Mouse (Mus musculus): Measurements from ENCODE around the gene Fam3a.
A peak's percentile ranks its signal among the peaks of the same experiment; 100 is the strongest.
"Not testable (repeated sequence)": the region's sequence is repeated elsewhere in the genome, so short reads cannot be mapped to it uniquely, and the experiment has no call there.

Fam3a gene

DNA sequence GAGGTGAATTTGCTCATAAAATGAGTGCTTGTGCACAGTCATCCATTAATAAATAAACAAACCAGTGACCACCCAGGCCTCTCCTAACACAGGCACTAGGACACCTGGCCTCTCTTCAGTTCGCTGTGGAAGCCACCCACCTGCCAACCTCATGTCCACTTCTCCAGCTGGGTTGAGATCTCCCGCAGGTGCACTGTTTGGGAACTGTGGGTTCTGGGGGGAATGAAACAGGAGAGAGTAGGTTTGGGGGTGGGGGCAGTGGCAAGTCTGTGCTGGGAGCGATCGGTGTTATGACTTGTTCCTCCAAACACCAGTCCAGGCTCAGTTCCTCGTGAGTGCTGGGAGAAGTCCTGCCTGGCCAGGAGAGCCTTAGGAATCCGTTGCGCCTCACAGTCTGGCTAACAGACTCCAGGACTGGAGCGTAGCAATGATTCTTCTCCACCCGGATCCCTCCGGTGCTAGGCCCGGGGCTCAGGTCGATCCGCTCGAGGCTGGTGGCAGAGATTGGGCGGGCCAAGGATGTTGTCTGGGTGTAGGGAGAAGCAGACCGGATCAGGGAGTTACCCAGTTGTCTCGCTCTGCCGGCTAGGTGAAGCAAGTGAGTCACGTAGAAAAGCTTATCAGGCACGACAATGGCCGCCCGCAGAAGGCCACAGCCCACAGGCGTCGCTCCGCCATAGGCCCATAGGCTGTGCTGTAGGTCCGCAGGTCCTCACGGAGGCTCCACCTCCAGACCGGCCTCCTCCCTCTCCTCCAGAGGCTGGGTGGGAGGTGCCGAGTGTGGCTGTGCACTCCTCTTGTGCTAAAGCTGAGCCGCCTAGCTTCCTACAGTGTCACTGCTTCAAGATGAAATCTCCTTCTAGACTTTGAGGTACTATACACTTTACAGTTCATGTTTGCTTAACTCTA, at the start of gene Fam3a, which contains the start of gene Ikbkg:
Gene Fam3a (minus strand): TSS at position 738 of the 909 bp plus-strand sequence.
Gene Ikbkg (plus strand): TSS at position 756 of the 909 bp plus-strand sequence.
- DNase-seq = peak; percentile 89

DNA sequence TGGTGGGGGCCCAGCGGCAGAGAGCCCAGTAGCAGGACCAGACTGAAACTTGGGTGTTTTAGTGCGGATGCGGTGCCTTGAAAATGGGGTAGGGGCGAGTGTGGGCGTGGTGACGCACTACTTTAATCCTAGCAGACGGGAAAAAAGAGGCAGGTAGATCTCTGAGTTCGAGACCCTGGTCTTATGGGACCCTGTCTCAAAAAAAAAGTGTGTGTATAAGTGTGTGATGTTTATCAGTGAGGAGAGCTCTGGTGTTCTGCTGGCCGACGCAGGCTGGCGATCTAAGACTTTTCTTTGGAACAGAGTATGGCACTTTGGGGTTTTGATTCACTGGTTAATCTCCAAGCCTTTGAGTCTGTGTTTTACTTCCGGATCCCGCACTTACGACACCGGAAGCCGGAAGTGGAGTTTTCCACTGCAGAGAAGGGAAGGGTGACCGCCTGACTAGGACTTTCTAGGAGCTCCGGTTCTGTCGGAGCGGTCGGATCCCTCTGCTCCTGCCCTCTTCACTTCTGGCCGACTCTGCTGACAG, 36.3 kb upstream of the Fam3a start:
- DNase-seq = peak; percentile 75

- DNase-seq = peak; percentile 93
Measured at GRCm38 (mm10) chrX:74428826-74429276, 35.8 kb upstream of the Fam3a start, which contains the start of gene G6pdx. Gene G6pdx, minus strand, starts transcription at chrX:74429194.

GRCm38 (mm10) chrX:74428146-74428825, 35.2 kb upstream of the Fam3a start:
- no peak for DNase-seq

- no peak for DNase-seq
Measured at GRCm38 (mm10) chrX:74427116-74427515, 34.0 kb upstream of the Fam3a start.

DNA sequence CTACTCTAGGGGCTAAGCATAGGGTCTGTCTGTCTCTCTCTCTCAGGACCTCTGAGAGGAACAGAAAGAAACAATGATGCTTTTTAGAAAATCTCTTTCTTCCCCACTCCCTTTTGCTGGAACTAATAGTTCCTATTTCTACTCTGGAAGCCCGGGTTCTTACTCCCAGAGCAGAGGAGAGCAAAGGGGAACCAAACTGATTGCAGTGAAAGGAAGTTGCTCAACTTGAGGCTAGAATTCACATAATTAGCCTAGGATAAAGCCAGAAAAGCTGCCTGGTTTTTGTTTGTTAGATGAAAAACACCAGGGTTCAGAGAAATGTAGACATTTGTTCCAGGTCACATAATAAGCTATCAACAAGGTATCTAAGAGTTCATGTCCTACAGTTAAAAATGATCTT, 33.2 kb upstream of the Fam3a start:
- no peak for DNase-seq

DNA sequence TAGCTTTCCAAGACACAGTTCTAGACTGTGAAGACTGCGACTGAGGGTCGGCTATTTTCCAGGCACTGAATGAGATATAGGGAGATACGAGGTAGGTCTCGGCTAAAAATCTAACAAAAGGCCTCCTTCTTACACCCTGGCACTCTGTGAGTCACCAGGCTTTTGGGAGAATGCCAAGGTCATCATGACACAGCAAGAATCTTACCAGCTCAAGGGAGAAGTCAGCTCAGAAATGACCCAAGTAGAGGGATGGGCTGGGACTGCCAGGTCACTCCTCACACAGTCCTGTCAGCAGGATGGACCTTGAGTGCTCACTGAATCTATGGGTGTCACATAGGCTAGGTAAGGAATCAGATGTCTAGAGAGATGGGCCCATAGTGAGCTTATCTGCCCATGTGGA, 32.1 kb upstream of the Fam3a start:
- DNase-seq = peak; percentile 28

DNA sequence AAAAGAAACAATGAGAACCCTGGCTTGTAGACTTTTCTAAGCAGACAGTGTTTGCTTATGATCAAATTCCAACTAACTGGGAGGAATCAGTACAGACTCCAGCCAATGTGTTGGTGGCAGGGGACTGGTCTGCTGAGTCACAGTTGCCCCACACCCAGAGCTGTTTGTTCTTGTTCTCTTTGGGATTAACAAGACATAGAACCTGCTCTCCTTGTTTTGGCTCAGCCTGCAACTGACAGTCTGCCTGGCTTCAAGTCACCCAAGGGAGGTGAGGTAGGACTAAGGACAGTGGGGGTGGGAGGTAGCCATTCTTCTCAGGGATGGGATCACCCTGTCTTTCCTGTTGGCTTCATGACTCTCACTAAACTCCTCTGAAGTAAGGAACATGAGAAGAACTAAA, 31.4 kb upstream of the Fam3a start:
- DNase-seq = no peak

GRCm38 (mm10) chrX:74413377-74413776, 20.3 kb upstream of the Fam3a start:
- peak; percentile 63 for DNase-seq

- DNase-seq = no peak
Measured at GRCm38 (mm10) chrX:74408340-74408739, 15.3 kb upstream of the Fam3a start.

GRCm38 (mm10) chrX:74400136-74400535, 7.1 kb upstream of the Fam3a start:
- no peak for DNase-seq

- DNase-seq = no peak
Measured at GRCm38 (mm10) chrX:74388153-74388552, 4.9 kb downstream of the Fam3a start.

GRCm38 (mm10) chrX:74384451-74384850, 8.6 kb downstream of the Fam3a start:
- no peak for DNase-seq

- peak; percentile 88 for DNase-seq
Measured at GRCm38 (mm10) chrX:74372888-74373549, 20.1 kb downstream of the Fam3a start, which contains the start of the genes Ubl4a and Slc10a3. Gene Ubl4a, minus strand, starts transcription at chrX:74373218. Gene Slc10a3, minus strand, starts transcription at chrX:74373349.

DNA sequence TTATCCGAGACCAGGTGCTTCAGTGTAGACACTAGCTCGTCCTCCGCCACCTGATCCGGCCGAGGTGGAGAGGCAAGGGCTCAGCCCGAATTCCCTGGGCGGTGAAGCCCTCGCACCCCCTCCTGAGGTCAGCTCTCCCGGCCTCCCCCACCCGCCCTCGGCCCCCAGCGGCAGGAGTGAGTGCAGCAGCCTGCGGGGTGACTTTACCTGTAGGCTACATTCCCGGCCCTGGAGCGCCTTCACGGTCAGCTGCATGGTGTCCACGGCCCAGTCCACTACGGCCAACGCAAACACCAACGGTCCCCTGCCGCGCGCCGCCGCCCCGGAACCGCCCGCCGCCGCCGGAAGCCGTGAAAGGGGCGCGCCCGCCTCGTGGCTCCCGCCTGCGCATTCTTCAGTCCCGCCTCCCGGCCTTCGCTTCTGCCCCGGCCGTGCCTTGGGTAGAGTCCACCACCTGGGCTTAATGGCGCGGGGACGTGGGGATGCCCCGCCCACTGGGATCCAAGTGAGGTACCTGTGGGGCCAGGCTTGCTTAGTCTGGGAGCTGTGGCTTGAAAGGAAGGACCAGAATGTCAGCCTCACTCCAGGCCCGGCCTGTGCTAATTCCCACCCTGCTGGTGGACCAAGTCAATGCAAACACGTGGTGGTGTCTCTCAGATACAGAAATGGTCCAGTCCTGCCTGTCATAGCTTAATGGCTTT, 24.7 kb downstream of the Fam3a start:
- DNase-seq = peak; percentile 45

DNA sequence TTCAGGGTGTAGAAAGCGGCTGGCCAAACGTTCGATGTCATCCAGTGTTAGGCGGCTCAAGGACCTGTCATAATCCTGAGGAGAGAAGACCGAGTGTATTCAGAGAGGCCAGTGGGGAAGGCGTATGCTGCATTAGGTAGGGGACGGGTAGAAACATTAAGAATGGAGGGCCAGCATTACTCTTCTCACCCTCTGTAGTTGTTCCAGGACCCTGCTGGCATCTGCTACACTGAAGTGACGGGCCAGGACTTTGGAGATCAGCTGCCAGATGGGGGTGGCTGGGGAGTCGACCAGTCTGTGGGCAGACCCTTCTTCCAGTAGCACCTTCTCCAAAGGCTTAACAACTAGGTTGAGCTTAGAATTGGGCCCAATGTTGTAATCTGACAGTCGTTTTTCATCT, 25.6 kb downstream of the Fam3a start:
- DNase-seq = no peak

- no peak for DNase-seq
Measured at GRCm38 (mm10) chrX:74359171-74359570, 33.9 kb downstream of the Fam3a start.

DNA sequence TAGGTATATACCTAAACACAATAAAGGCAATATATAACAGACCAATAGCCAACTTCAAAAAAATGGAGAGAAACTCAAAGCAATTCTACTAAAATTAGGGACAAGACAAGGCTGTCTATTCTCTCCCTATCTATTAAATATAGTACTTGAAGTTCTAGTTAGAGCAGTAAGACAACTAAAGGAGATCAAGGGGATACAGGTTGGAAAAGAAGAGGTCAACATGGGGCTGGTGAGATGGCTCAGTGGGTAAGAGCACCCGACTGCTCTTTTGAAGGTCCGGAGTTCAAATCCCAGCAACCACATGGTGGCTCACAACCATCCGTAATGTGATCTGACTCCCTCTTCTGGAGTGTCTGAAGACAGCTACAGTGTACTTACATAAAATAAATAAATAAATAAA, 36.0 kb downstream of the Fam3a start:
- DNase-seq = not testable (repeated sequence)

DNA sequence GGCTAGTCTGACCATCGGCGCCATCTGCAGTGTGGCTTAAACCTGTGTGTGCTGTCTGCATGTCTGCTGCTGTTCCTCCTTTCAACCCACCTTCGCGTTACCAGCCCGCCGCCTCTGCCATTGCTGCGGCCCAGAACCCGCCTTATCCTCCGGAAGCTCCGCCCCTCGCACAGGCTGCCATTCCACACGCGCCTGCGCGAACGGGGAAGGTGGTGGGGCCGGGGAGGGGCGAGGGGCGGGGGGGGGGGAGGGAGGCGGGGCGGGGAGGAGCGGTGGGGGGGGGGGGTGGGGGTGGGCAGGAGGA, 39.7 kb downstream of the Fam3a start, which contains the start of gene Lage3:
Gene Lage3 (minus strand): TSS at position 152 of the 304 bp plus-strand sequence.
- peak; percentile 82 for DNase-seq

- no peak for DNase-seq
Measured at GRCm38 (mm10) chrX:74352645-74353466, 40.2 kb downstream of the Fam3a start.
